In the genomic region with DNA sequence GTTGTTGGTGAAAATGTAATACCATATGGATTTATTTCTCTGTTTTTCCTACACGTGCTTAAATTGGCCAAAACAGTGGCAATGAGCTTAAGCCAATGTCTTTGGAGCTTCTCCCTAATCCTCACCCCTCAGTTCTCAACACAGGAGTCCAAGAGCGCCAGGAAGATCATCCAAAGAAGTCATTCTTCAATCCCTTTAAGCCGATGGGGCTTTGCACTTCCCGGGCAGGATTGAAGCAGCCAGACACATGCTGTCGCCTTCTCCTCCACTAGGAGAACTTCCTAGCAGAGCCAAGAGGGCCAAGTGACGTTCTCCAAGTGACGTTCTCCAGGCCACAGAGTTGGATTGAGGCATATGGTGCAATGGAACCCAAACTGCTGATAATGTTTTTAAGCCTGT, we compare ENCODE assay signal across 8 mouse cellular contexts.
A peak's percentile ranks its signal among the peaks of the same experiment; 100 is the strongest.
DNase-seq lines count a peak whose midpoint lies in the region; ATAC-seq and TF ChIP-seq lines count a peak whose summit lies in the region.

No protein-coding gene starts in this region.

- no peaks in the 10 kb centered on the region for H3K9me3 ChIP-seq in liver, embryonic 14.5 days (ENCODE audit: control insufficient read depth, low read length)
- no peaks in the 10 kb centered on the region for H3K9me3 ChIP-seq in liver, embryonic 12.5 days (replicated peaks)
- H3K9me3 ChIP-seq in stomach, postnatal 0 days (ENCODE audit: control insufficient read depth, low read length): no peaks in the 10 kb centered on the region

- TF ChIP-seq EP300 in liver, embryonic 14.5 days (IDR thresholded peaks at IDR 0.05; ENCODE audit: low read depth): no peak
- no peak for TF ChIP-seq EP300 in stomach, postnatal 0 days (optimal IDR thresholded peaks at IDR 0.05)

- 0 out of 2 replicates have a peak, but pooled peaks have one; percentile 1 for TF ChIP-seq CTCF in liver, embryonic 14.5 days (IDR thresholded peaks at IDR 0.05; ENCODE audit: low read depth)
- TF ChIP-seq CTCF in stomach, postnatal 0 days (IDR thresholded peaks at IDR 0.05; ENCODE audit: low read depth): peak; percentile 54

- H3K9ac ChIP-seq in liver, embryonic 14.5 days (replicated peaks): no peak overlapping the region
- H3K9ac ChIP-seq in liver, embryonic 12.5 days: no peak overlapping the region
- no peak overlapping the region for H3K9ac ChIP-seq in stomach, postnatal 0 days (ENCODE audit: low read length)

- H3K4me1 ChIP-seq in liver, embryonic 14.5 days (replicated peaks; ENCODE audit: control insufficient read depth in 2 of 2, insufficient read depth in 2 of 2, low read length in 1 of 2): no peaks in the 10 kb centered on the region; a peak in 1 of 4 replicates
- H3K4me1 ChIP-seq in liver, embryonic 12.5 days: no peaks in the 10 kb centered on the region
- no peaks in the 10 kb centered on the region; the same call in 1 of the 2 replicates for H3K4me1 ChIP-seq in stomach, postnatal 0 days (replicated peaks; ENCODE audit: control insufficient read depth, insufficient read depth)

- 39% methylated on average over 7 of the region's 7 CpGs for WGBS in liver, embryonic 14.5 days (ENCODE audit: insufficient replicate concordance)
- 40% methylated on average over 7 of the region's 7 CpGs for WGBS in liver, embryonic 12.5 days (ENCODE audit: insufficient replicate concordance)
- WGBS in stomach, postnatal 0 days: 31% methylated on average over 7 of the region's 7 CpGs

- H3K27me3 ChIP-seq in liver, embryonic 14.5 days (ENCODE audit: control insufficient read depth, insufficient read depth, low read length): no peaks in the 10 kb centered on the region
- no peaks in the 10 kb centered on the region for H3K27me3 ChIP-seq in liver, embryonic 12.5 days (replicated peaks)
- no peaks in the 10 kb centered on the region for H3K27me3 ChIP-seq in stomach, postnatal 0 days (ENCODE audit: control insufficient read depth, insufficient read depth, low read length)

- H3K27ac ChIP-seq in liver, embryonic 14.5 days: no peak overlapping the region
- H3K27ac ChIP-seq in liver, embryonic 12.5 days: no peak overlapping the region
- no peak overlapping the region for H3K27ac ChIP-seq in stomach, postnatal 0 days (replicated peaks)

- ATAC-seq in liver, embryonic 14.5 days (ENCODE audit: insufficient read depth): no peak
- no peak for ATAC-seq in liver, embryonic 12.5 days
- ATAC-seq in stomach, postnatal 0 days (ENCODE audit: low FRiP score, low TSS enrichment): peak; percentile 38; the same call in 1 of the 2 replicates

- no peaks in the 10 kb centered on the region for H3K36me3 ChIP-seq in liver, embryonic 14.5 days (replicated peaks; ENCODE audit: control insufficient read depth, insufficient read depth, low read depth)
- no peaks in the 10 kb centered on the region for H3K36me3 ChIP-seq in liver, embryonic 12.5 days
- H3K36me3 ChIP-seq in stomach, postnatal 0 days (ENCODE audit: control insufficient read depth, insufficient read depth, low read length): no peaks in the 10 kb centered on the region

- no peak overlapping the region for H3K4me3 ChIP-seq in liver, embryonic 14.5 days (ENCODE audit: insufficient read depth in 1 of 2, low read depth in 2 of 2, low read length in 2 of 2)
- no peak overlapping the region for H3K4me3 ChIP-seq in liver, embryonic 12.5 days
- no peak overlapping the region for H3K4me3 ChIP-seq in stomach, postnatal 0 days (ENCODE audit: low read depth, low read length)

- DNase-seq in liver, embryonic 14.5 days (ENCODE audit: low read depth in 3 of 3, low spot score in 3 of 3): no peak
- peak; percentile 9 to 10 for DNase-seq in cerebellum, postnatal 36 days
- peak; percentile 52 to 53 for DNase-seq in heart, adult 18-20 months
- DNase-seq in kidney, postnatal 4 days: peak; percentile 17 to 38
- peak; percentile 19 for DNase-seq in stomach, postnatal 0 days (ENCODE audit: low spot score)
- no peak for DNase-seq in ovary, postnatal 36 days (ENCODE audit: low spot score)
- no peak for DNase-seq in yolk sac, embryonic 10.5 days (ENCODE audit: low spot score)

- no peak overlapping the region for H3K4me2 ChIP-seq in liver, embryonic 14.5 days (ENCODE audit: low read depth)
- H3K4me2 ChIP-seq in liver, embryonic 12.5 days: no peak overlapping the region
- no peak overlapping the region for H3K4me2 ChIP-seq in stomach, postnatal 0 days (replicated peaks; ENCODE audit: low read depth)

Comparison
In these comparisons a context has a peak if more than half of its experiments do, and no peak if none do; other contexts are left out.
1. DNase-seq: peak in cerebellum, postnatal 36 days (2 of 2), heart, adult 18-20 months (2 of 2), kidney, postnatal 4 days (2 of 2) and stomach, postnatal 0 days (single experiment); none in liver, embryonic 14.5 days (0 of 3), ovary, postnatal 36 days (single experiment) and yolk sac, embryonic 10.5 days (single experiment).